Mouse (Mus musculus): Measurements from ENCODE around the gene Supt5. TPM values are rescaled to one million over a fixed set of nuclear protein-coding genes. Genes with fewer than 3 reads are reported as not detected.
A peak's percentile ranks its signal among the peaks of the same experiment; 100 is the strongest.

The Supt5 gene
- total and polyA plus RNA-seq, 3 experiments: 35.5 to 111 (median 67.3) TPM

- Histone ChIP-seq H3K36me3 (replicated peaks in 1 of 2; ENCODE audit: control insufficient read depth in 1 of 2, insufficient read depth in 1 of 2, low read length in 1 of 2) (peaks cover 31 to 36% of the 10 kb centered on the region in 2 experiments), H3K4me2 (ENCODE audit: insufficient read depth, low read depth, poor library complexity, severe bottlenecking) (peak within 1 kb of the TSS; percentile 85), H3K27me3 (replicated peaks) (no peaks in the 10 kb centered on the region), H3K9ac (ENCODE audit: insufficient read depth, low read depth) (peak within 1 kb of the TSS; percentile 99), H3K79me2 (replicated peaks; ENCODE audit: control insufficient read depth, extremely low read depth, insufficient read depth, poor library complexity, severe bottlenecking) (peaks cover 17% of the 10 kb centered on the region), H3K9me3 (replicated peaks; ENCODE audit: low read length) (no peaks in the 10 kb centered on the region), H3K4me3 (replicated peaks in 1 of 3; ENCODE audit: low read depth in 2 of 3, low read length in 2 of 3, poor library complexity in 1 of 3) (peak within 1 kb of the TSS; percentile 70 to 99 (median 80)), H3K27ac (ENCODE audit: insufficient read depth, low read depth) (peak within 1 kb of the TSS; percentile 70), H3K4me1 (ENCODE audit: control insufficient read depth in 1 of 2, insufficient read depth in 2 of 2) (peaks cover 12 to 36% of the 10 kb centered on the region in 2 experiments)
- in situ Hi-C loops (cut with MboI; ENCODE audit: low pct_ligation_motif_present, low pct_unique_long_range_greater_than_20kb, low sequenced_read_pairs) (no loop called here), dilution Hi-C loops (cut with MboI; ENCODE audit: extremely low pct_ligation_motif_present, extremely low pct_unique_long_range_greater_than_20kb, low sequenced_read_pairs) (no loop called here)
- peak; percentile 89; the same call in 1 of the 2 replicates for TF ChIP-seq KAT2A (IDR thresholded peaks at IDR 0.05; ENCODE audit: insufficient replicate concordance, low read length)
- TF ChIP-seq RAD21 (IDR thresholded peaks at IDR 0.05; ENCODE audit: low read depth, low read length): no peak
- peak; percentile 89 for TF ChIP-seq HCFC1 (IDR thresholded peaks at IDR 0.05; ENCODE audit: low read depth, low read length)
- TF ChIP-seq PAX5 (IDR thresholded peaks at IDR 0.05; ENCODE audit: low read length): no peak
- TF ChIP-seq MAFK (IDR thresholded peaks at IDR 0.05; ENCODE audit: insufficient replicate concordance, low read length): no peak
- TF ChIP-seq CTCF (conservative IDR thresholded peaks at IDR 0.05 in 1 of 2, IDR thresholded peaks at IDR 0.05 in 1 of 2; ENCODE audit: low read depth in 2 of 2, low read length in 2 of 2): no peak
- peak; percentile 90 for TF ChIP-seq NRF1 (IDR thresholded peaks at IDR 0.05; ENCODE audit: low read depth, low read length)
- TF ChIP-seq USF2 (conservative IDR thresholded peaks at IDR 0.05; ENCODE audit: low read depth, low read length): no peak
- TF ChIP-seq JUN (IDR thresholded peaks at IDR 0.05; ENCODE audit: insufficient read depth, low read depth, low read length): no peak
- TF ChIP-seq ZKSCAN1 (IDR thresholded peaks at IDR 0.05; ENCODE audit: borderline replicate concordance, low read depth, low read length): no peak
- peak; percentile 94 for TF ChIP-seq ELF1 (IDR thresholded peaks at IDR 0.05; ENCODE audit: low read depth, low read length)
- TF ChIP-seq GABPA (IDR thresholded peaks at IDR 0.05; ENCODE audit: insufficient replicate concordance, low read depth, low read length): peak; percentile 36; the same call in 1 of the 2 replicates
- TF ChIP-seq ZC3H11A (IDR thresholded peaks at IDR 0.05; ENCODE audit: low read depth, low read length): no peak
- no peak for TF ChIP-seq UBTF (IDR thresholded peaks at IDR 0.05; ENCODE audit: low read depth, low read length)
- TF ChIP-seq JUND (conservative IDR thresholded peaks at IDR 0.05; ENCODE audit: low read depth, low read length): no peak
- peak; percentile 80; the same call in 1 of the 2 replicates for TF ChIP-seq POLR2AphosphoS2 (IDR thresholded peaks at IDR 0.05; ENCODE audit: low read depth, low read length)
- peak; percentile 85; the same call in 1 of the 2 replicates for TF ChIP-seq E2F4 (IDR thresholded peaks at IDR 0.05; ENCODE audit: insufficient replicate concordance, low read depth, low read length)
- TF ChIP-seq USF1 (IDR thresholded peaks at IDR 0.05; ENCODE audit: low read depth, low read length): no peak
- peak; percentile 98 for TF ChIP-seq MAZ (IDR thresholded peaks at IDR 0.05; ENCODE audit: low read depth, low read length)
- TF ChIP-seq ZNF384 (IDR thresholded peaks at IDR 0.05; ENCODE audit: low read depth, low read length): 0 out of 2 replicates have a peak, but pooled peaks have one; percentile 35
- TF ChIP-seq TBP (conservative IDR thresholded peaks at IDR 0.05; ENCODE audit: low read depth, low read length): peak; percentile 87
- TF ChIP-seq ETS1 (conservative IDR thresholded peaks at IDR 0.05; ENCODE audit: low read depth, low read length): peak; percentile 26; the same call in 1 of the 2 replicates
- peak; percentile 47 for TF ChIP-seq IRF4 (IDR thresholded peaks at IDR 0.05; ENCODE audit: low read depth, low read length)
- peak; percentile 92 for TF ChIP-seq ZMIZ1 (IDR thresholded peaks at IDR 0.05; ENCODE audit: low read depth, low read length)
- no peak; the same call in 1 of the 2 replicates for TF ChIP-seq RCOR1 (conservative IDR thresholded peaks at IDR 0.05; ENCODE audit: low read depth, low read length)
- peak; percentile 27; the same call in 1 of the 2 replicates for TF ChIP-seq EP300 (IDR thresholded peaks at IDR 0.05; ENCODE audit: low read length)
- TF ChIP-seq MAX (IDR thresholded peaks at IDR 0.05; ENCODE audit: low read length): peak; percentile 69; the same call in 1 of the 2 replicates
- peak; percentile 93 for TF ChIP-seq NELFE (IDR thresholded peaks at IDR 0.05; ENCODE audit: low read depth, low read length)
- peak; percentile 88 for TF ChIP-seq POLR2A (IDR thresholded peaks at IDR 0.05; ENCODE audit: low read depth, low read length)
- peak; percentile 85; the same call in 1 of the 2 replicates for TF ChIP-seq MYC (IDR thresholded peaks at IDR 0.05; ENCODE audit: low read depth, low read length)
- TF ChIP-seq MXI1 (IDR thresholded peaks at IDR 0.05; ENCODE audit: low read depth, low read length): peak; percentile 78; the same call in 1 of the 2 replicates
- no peak; the same call in 1 of the 2 replicates for TF ChIP-seq SIN3A (IDR thresholded peaks at IDR 0.05; ENCODE audit: low read length)
- peak; percentile 58; the same call in 1 of the 2 replicates for TF ChIP-seq CHD2 (IDR thresholded peaks at IDR 0.05; ENCODE audit: low read length)
- no peak for TF ChIP-seq CHD1 (IDR thresholded peaks at IDR 0.05; ENCODE audit: low read depth, low read length)
- TF ChIP-seq SMC3 (IDR thresholded peaks at IDR 0.05; ENCODE audit: low read depth, low read length): no peak
- peak; percentile 26 for TF ChIP-seq MEF2A (IDR thresholded peaks at IDR 0.05; ENCODE audit: borderline replicate concordance, low read depth, low read length)
- TF ChIP-seq BHLHE40 (IDR thresholded peaks at IDR 0.05; ENCODE audit: low read depth, low read length): 0 out of 2 replicates have a peak, but pooled peaks have one; percentile 4
- TF ChIP-seq TCF12 (IDR thresholded peaks at IDR 0.05; ENCODE audit: low read depth, low read length): peak; percentile 93
- peak; percentile 97 for DNase-seq (ENCODE audit: extremely low read depth)
Measured at GRCm38 (mm10) chr7:28350155-28350883, 11.8 kb upstream of the Supt5 start, which contains the start of gene Rps16. TSS of gene Rps16 (plus strand) at chr7:28350652.
